Mouse (Mus musculus) NIH3T3 (cell line): ENCODE measurements at regions not wholly inside any gene's neighbourhood (a gene's known extent, or its start where the extent isn't known, plus 50 kb on each side); places are given as distances from the start of the nearest gene placed in this dataset.
A peak's percentile ranks its signal among the peaks of the same experiment; 100 is the strongest.

Experiments used
- DNase-seq: peaks from one replicate; pipeline ENCODE4 v3.0.0-alpha.2; 2012; ENCODE audit warnings: low read depth

- no peak for DNase-seq
Observed at GRCm38 (mm10) chr8:118028061-118028850, 226.5 kb upstream of the Mphosph6 start.

- no peak for DNase-seq
Observed at GRCm38 (mm10) chr8:118023451-118023850, 221.7 kb upstream of the Mphosph6 start.

DNA sequence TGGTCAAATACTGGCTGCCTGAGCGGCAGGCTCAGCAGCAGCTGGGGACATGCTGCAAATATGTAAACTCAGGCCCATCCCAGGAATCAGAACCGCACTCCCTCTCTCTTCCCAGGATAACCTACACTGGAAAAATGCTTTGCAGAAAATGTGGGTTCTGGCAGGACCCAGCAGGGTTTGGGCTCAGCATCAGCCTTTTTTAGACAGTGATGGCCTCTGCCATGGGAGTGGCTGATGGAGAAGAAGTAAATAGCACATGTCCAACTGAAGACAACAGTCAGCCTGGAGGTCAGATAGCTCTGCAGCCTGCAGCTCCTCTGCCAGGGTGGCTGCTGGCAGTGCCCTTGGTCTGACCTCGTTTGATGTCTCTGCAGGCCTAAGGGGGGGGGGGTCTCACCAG is 220.2 kb upstream of the Mphosph6 start:
- DNase-seq, result no peak

DNA sequence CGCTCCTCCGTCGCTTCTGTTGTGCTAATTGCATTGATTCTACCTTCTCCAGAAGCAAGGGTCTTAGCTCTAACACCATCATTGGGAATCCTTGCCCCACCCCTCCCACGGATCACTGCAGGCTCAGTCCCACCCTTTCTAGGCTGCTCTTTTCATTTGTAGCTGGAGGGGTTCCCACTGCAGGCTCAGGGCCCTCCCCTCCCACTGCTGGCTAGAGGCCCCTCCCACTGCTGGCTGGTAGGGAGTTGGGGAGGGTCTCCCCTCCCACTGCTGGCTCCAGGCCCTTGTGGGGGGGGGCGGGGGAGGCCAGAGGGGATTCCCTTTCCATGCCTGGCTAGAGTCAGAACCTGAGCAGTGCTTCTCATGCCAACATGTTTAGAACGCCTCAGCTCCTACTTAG is 215.5 kb upstream of the Mphosph6 start:
- DNase-seq, result no peak

DNA sequence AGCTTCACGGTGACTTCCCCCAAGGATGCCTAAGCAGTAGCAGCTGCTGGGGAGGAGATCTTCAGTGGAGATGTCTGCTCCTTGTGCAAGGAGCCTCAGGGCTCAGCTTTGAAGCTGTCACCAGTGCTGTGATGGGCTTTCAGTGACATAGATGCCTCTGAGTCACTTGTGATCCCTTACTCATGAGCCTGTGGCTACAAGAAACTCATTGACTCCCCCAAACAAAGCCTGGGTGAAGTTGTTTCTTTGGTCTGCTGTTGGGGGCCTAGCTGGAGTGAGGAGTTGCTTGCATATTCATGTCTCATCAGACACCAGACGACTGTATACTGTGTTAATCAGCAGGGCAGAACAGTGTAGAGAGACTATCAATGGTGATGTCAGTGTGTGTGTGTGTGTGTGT is 203.4 kb upstream of the Mphosph6 start:
- no peak for DNase-seq

DNA sequence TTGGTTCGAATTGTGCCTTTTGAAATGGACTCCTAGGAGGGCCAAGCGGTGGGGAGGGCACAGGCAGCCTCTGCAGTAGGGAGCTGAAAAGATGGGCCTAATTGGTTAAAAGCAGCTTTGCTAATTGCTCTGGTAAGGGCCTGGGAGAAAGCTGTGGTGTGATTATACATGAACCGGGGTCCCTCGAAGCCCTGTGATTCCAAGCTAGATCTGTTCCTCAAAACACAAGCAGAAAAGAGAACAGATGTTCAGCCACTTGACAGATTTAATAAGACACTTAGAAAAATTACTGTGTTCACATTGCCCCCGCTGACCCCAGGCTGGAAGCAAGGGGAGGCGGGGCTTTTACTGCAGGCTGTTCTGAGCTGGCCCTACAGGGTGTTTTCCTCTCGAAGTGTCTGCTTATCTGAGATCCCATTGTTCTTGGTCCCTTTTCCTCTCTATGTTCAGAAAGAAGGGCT is 202.7 kb upstream of the Mphosph6 start:
- no peak for DNase-seq

DNA sequence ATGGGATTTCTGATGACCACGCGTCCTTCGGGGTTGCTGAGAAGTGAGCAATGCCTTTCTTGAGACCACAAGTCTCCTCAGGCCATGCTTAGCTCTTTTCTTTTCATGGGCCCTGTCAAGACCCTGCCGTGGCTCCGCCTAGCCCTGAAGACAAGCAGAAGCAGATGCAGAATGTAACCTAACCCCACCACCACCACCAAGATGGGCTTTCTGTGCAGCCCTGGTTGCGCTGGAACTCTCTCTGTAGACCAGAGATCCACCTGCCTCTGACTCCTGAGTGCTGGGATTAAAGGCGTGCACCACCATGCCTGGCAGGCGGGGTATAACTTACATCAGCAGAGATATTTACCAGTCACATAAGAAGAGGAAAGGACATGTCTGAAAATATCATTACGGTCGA is 199.4 kb upstream of the Mphosph6 start:
- DNase-seq, result no peak

DNA sequence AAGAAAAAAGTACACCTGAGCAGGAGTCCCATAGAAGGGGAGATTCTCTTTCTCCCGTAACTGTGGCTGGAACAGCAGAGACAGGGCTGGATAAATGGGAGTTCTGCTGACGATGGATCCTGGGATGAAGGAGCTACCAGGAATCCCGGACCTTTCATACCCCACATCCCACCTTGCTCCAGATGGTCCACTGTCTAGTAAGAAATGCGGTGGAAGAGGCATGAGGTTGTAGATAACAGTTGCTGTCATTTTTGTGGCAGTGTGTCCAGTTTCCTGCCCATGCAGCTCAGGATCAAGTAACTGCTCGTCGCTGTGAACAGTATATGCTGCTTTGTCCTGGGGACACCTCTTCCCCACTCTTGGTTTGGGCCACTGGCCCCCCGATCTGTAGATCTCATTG is 190.1 kb upstream of the Mphosph6 start:
- DNase-seq, result no peak

DNA sequence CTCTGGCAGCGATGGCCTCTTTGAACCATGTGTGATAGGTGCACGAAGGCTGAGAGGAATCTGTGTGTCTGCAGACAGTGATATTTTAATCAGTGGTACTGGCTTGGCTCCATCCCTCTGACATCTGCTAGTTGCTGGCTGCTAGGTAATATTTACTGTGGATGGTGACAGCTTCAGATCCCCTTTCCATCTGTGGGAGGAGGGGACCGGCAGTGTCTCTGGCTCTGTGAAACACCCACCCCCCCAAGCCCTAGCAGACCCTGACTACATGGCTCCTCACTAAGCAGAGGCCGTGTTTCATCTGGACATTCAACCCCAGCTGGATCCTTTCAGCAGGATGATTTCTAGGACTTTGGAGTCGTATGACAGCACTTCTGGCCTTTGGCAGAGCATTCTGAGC is 187.0 kb upstream of the Mphosph6 start:
- DNase-seq, result no peak

GRCm38 (mm10) chr8:117968306-117968705 is 166.6 kb upstream of the Mphosph6 start:
- no peak for DNase-seq

- no peak for DNase-seq
Observed at GRCm38 (mm10) chr8:117966556-117966955, 164.8 kb upstream of the Mphosph6 start.

- DNase-seq, result no peak
Observed at GRCm38 (mm10) chr8:117963426-117963825, 161.7 kb upstream of the Mphosph6 start.

GRCm38 (mm10) chr8:117962666-117963065 is 160.9 kb upstream of the Mphosph6 start:
- no peak for DNase-seq

- DNase-seq, result no peak
Observed at GRCm38 (mm10) chr8:117959501-117959900, 157.8 kb upstream of the Mphosph6 start.

- no peak for DNase-seq
Observed at GRCm38 (mm10) chr8:117958914-117959313, 157.2 kb upstream of the Mphosph6 start.

DNA sequence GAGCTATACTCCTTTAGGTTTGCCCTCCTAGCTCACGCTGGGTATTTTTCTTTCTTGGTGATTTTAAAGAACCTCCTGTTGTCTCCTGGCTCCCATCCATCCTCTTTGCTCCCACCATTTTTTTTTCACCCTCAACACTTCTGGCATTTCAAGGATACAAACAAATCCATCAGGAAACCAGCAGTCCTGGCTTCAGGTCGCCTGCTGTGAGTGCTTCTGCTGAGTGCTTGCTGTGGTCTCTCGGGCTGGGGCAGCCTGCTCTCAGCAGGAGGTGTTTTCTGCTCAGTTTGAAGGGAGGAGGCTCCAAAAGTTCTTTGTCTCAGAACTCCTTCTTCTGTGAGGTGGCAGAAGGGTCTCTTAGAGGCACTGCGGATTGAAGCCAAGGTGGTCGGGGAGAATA is 149.9 kb upstream of the Mphosph6 start:
- DNase-seq, result no peak

DNA sequence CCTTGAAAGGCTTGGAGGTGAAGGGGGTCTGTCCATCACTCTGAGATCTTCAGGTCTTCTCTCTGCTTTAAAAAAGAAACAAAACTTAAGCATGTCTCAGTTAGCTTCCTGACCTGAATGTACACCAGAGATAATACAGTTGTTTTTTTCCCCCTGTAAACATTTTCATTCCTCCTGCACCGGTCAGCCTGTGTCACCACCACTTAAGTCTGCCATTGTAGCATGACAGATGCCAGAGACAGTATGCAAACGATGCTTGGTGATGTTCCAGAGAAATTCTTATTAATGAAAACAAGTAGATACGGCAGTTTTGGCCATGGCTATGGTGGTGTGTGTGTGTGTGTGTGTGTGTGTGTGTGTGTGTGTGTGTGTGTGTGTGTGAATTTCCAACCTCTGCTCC is 144.8 kb upstream of the Mphosph6 start:
- DNase-seq, result no peak

- DNase-seq, result no peak
Observed at GRCm38 (mm10) chr8:117934566-117935094, 132.9 kb upstream of the Mphosph6 start.

DNA sequence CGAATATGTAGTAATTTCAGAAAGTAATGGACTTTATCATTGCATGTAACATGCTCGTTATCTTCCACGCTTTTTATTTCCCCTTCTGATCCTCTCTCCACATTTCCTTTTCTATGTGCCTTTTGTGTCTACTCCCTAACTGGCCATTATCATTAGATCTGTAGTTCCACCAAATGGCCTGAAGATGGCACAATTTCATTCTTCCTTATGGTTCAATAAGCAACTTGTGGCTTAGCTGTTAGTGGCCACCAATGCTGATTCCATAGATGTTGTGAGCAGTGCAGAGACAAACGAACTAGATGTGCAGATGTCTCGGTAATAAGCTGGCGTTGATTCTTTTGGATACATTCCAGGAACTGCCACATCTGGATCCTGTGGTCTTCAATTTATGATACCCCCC is 128.9 kb upstream of the Mphosph6 start:
- peak; percentile 44 for DNase-seq

DNA sequence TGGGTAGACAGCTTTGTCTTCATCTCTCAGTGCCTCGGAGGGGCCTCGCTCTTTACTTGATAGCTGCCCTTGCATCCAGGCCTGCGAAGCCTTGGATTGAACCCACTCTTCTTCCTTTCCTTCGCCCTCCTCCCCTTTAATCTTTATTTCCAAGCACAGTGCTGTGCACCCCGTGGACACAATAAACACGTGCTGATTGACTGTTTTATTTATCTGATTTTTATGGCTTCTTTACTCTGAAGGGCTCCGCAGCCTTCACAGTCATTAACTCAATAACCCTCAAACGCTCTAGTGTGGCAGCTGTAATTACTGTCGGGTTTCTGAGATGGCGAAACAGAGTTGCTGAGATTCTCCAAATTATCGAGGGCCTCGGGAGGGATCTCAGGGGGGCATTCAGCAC is 127.9 kb upstream of the Mphosph6 start:
- DNase-seq, result no peak

GRCm38 (mm10) chr8:117923296-117923695 is 121.6 kb upstream of the Mphosph6 start:
- no peak for DNase-seq

DNA sequence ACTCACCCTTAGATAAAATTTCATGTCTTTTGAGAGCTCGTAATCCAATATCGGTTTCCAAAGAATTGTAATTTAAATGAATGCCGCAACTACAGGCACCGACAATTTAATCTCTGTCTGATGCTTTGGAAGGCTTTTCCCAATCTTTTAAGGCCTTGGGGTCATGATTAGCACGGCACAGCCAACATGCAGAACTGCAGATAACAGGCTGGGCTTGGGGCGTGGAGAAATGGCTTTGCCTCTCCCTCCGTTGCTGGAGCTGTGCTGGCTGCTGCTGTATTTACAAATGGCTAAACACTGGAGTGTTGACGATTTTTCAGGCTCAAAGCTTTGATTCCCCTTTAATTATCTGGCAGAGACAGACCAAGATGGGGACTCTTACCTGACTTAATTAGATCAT is 101.3 kb upstream of the Mphosph6 start:
- no peak for DNase-seq

GRCm38 (mm10) chr8:117899892-117900291 is 98.1 kb upstream of the Mphosph6 start:
- no peak for DNase-seq

- DNase-seq, result peak; percentile 27
Observed at GRCm38 (mm10) chr8:117898015-117898414, 96.3 kb upstream of the Mphosph6 start.
